Mouse (Mus musculus) hindbrain, embryonic 15.5 days (tissue): ENCODE results near the gene Ndufs7. TPM values are rescaled to one million over a fixed set of nuclear protein-coding genes. Genes with fewer than 3 reads are reported as not detected.

Source experiments
- ATAC-seq: fragments of 200-750 bp; cut with Nextera tagmentation; 2 replicates; pipeline ENCODE4 v1.8.0; 2017; ENCODE audit warnings: low read depth, moderate number of reproducible peaks, moderate TSS enrichment; ENCODE audit not compliant: low FRiP score
- H3K27ac ChIP-seq: fragments of 300-500 bp; sonication (generic); replicated peaks from 2 replicates; pipeline ENCODE4 v1.5.1; 2015; ENCODE audit warnings: mild to moderate bottlenecking, inconsistent platforms
- H3K27me3 ChIP-seq: fragments of 300-500 bp; sonication (generic); 2 replicates; pipeline ENCODE4 v1.6.1; 2015; ENCODE audit warnings: control low read depth, inconsistent platforms
- H3K36me3 ChIP-seq: fragments of 300-500 bp; sonication (generic); 2 replicates; pipeline ENCODE4 v1.6.1; 2015; ENCODE audit warnings: control low read depth, inconsistent platforms
- H3K4me1 ChIP-seq: fragments of 300-500 bp; sonication (generic); replicated peaks from 2 replicates; pipeline ENCODE4 v1.6.1; 2015; ENCODE audit warnings: control low read depth, inconsistent platforms
- H3K4me2 ChIP-seq: fragments of 300-500 bp; sonication (generic); 2 replicates; pipeline ENCODE4 v1.6.1; 2015; ENCODE audit warnings: moderate library complexity, mild to moderate bottlenecking, inconsistent platforms
- H3K4me3 ChIP-seq: fragments of 300-500 bp; sonication (generic); 2 replicates; pipeline ENCODE4 v1.5.1; 2015; ENCODE audit warnings: mild to moderate bottlenecking, inconsistent platforms
- H3K9ac ChIP-seq: fragments of 300-500 bp; sonication (generic); 2 replicates; pipeline ENCODE4 v1.6.1; 2015; ENCODE audit warnings: inconsistent platforms
- H3K9me3 ChIP-seq: fragments of 300-500 bp; sonication (generic); 2 replicates; pipeline ENCODE4 v1.6.1; 2016; ENCODE audit warnings: control low read depth, inconsistent platforms
- WGBS: fragments of 180-500 bp; shearing (Covaris S2); methylation state at CpG from one replicate; pipeline ENCODE4 v1.1.7; 2015; 5-methylcytosine and 5-hydroxymethylcytosine counted together
- microRNA-seq: library from miRNA; unstranded; fragments of <30 nt; microRNA quantifications from one replicate; pipeline ENCODE4, GENCODE M21; 2016
- polyA plus RNA-seq: library from polyadenylated mRNA; unstranded; fragments of >200 nt; fragmentation: Nextera tagmentation; extraction: Ambion mirVana; gene quantifications from 2 replicates; pipeline ENCODE4 v1.2.1, GENCODE M21; 2015

Gene Ndufs7
- polyA plus RNA-seq, 1 experiment from 2014 or later: 311 TPM

GRCm38 (mm10) chr10:80299824-80300223, 50.9 kb downstream of the Ndufs7 start:
- H3K4me2 ChIP-seq: peak overlapping the region; percentile 86
- H3K27ac ChIP-seq: peak overlapping the region; percentile 98
- H3K4me1 ChIP-seq: peaks cover 88% of the 10 kb centered on the region
- peak overlapping the region; percentile 66 for H3K4me3 ChIP-seq
- no peak for ATAC-seq
- H3K9ac ChIP-seq: peak overlapping the region; percentile 91
- H3K9me3 ChIP-seq: no peaks in the 10 kb centered on the region
- no peaks in the 10 kb centered on the region for H3K27me3 ChIP-seq
- H3K36me3 ChIP-seq: peaks cover 13% of the 10 kb centered on the region
- 36% methylated on average over 10 of the region's 10 CpGs for WGBS

GRCm38 (mm10) chr10:80300672-80301181, 51.8 kb downstream of the Ndufs7 start:
- peaks cover 87% of the 10 kb centered on the region for H3K4me1 ChIP-seq
- peak overlapping the region; percentile 86 for H3K4me2 ChIP-seq
- peak overlapping the region; percentile 91 for H3K9ac ChIP-seq
- H3K27ac ChIP-seq: peak overlapping the region; percentile 98
- peaks cover 18% of the 10 kb centered on the region for H3K36me3 ChIP-seq
- no peaks in the 10 kb centered on the region for H3K9me3 ChIP-seq
- peak; percentile 82 for ATAC-seq
- H3K4me3 ChIP-seq: peak overlapping the region; percentile 66
- WGBS: 7% methylated on average over 11 of the region's 11 CpGs
- no peaks in the 10 kb centered on the region for H3K27me3 ChIP-seq

DNA sequence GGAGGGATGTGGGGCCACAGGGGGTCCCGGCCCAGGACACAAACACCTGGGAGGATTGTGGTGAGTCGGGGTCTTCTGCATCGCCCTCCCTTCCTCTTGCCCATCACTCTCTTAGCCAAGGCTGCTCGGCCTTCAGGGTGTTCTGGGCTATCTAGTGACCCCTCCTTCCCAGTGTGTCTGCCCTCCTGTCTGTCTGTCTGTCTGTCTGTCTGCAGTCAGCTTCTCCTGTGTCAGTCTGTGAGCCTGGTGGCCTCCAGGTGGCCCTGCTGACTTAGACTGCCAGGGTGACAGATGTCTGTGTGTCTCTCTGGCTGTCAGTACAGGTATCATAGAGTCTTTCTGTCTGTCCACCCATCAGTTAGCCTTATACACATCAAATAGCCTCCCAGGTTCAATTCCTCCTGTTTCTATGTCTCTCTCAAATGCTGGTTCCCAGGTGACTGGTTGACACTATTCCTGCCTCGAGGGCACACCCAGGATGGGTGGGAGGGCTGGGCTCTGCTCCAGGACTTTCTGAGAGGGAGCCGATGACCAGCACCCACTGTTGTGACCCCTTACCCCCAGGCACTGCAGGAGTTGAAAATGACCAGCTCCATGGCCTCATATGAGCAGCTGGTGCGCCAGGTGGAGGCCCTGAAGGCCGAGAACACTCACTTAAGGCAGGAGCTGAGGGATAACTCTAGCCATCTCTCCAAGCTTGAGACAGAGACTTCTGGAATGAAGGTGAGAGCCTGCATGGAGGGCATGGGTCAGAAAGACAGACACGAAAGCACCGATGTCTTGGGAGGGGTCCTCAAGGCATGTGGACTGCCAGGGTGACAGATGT, 52.5 kb downstream of the Ndufs7 start:
- peak overlapping the region; percentile 91 for H3K9ac ChIP-seq
- H3K4me2 ChIP-seq: peak overlapping the region; percentile 86
- 40% methylated on average over 10 of the region's 10 CpGs for WGBS
- H3K4me3 ChIP-seq: peak overlapping the region; percentile 66
- ATAC-seq: no peak
- no peaks in the 10 kb centered on the region for H3K27me3 ChIP-seq
- H3K4me1 ChIP-seq: peaks cover 88% of the 10 kb centered on the region
- peaks cover 26% of the 10 kb centered on the region for H3K36me3 ChIP-seq
- no peaks in the 10 kb centered on the region for H3K9me3 ChIP-seq
- H3K27ac ChIP-seq: peak overlapping the region; percentile 98

DNA sequence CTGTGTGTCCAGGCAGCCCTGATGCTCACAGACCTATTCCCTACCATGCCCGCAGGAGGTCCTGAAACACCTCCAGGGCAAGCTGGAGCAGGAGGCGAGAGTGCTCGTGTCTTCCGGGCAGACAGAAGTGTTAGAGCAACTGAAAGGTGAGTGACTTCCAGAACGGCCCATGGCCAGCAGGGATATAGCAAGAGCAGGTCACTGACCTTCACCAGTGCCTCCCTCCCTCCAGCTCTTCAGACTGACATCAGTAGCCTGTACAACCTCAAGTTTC, 53.1 kb downstream of the Ndufs7 start:
- Histone ChIP-seq H3K4me2 (peak overlapping the region; percentile 86), H3K4me3 (peak overlapping the region; percentile 66), H3K27ac (peak overlapping the region; percentile 98), H3K9me3 (no peaks in the 10 kb centered on the region), H3K4me1 (peaks cover 85% of the 10 kb centered on the region), H3K27me3 (no peaks in the 10 kb centered on the region), H3K36me3 (peaks cover 31% of the 10 kb centered on the region), H3K9ac (peak overlapping the region; percentile 91)
- 44% methylated on average over 5 of the region's 5 CpGs for WGBS
- no peak for ATAC-seq

- Histone ChIP-seq H3K4me2 (peak overlapping the region; percentile 86), H3K27me3 (no peaks in the 10 kb centered on the region), H3K9ac (peak overlapping the region; percentile 91), H3K36me3 (peaks cover 36% of the 10 kb centered on the region), H3K9me3 (no peaks in the 10 kb centered on the region), H3K4me3 (peak overlapping the region; percentile 66), H3K4me1 (peaks cover 80% of the 10 kb centered on the region), H3K27ac (peak overlapping the region; percentile 98)
- 4% methylated on average over 9 of the region's 9 CpGs for WGBS
- peak; percentile 9; the same call in 1 of the 2 replicates for ATAC-seq
These were observed 53.6 kb downstream of the Ndufs7 start for GRCm38 (mm10) chr10:80302471-80302881.

- Histone ChIP-seq H3K9ac (no peak overlapping the region), H3K27ac (no peak overlapping the region), H3K4me3 (no peak overlapping the region), H3K9me3 (no peaks in the 10 kb centered on the region), H3K4me1 (peaks cover 67% of the 10 kb centered on the region), H3K36me3 (peaks cover 56% of the 10 kb centered on the region), H3K27me3 (no peaks in the 10 kb centered on the region), H3K4me2 (peak overlapping the region; percentile 36)
- 34% methylated on average over 12 of the region's 12 CpGs for WGBS
- ATAC-seq: no peak
These were observed 55.5 kb downstream of the Ndufs7 start for GRCm38 (mm10) chr10:80304458-80304857.

DNA sequence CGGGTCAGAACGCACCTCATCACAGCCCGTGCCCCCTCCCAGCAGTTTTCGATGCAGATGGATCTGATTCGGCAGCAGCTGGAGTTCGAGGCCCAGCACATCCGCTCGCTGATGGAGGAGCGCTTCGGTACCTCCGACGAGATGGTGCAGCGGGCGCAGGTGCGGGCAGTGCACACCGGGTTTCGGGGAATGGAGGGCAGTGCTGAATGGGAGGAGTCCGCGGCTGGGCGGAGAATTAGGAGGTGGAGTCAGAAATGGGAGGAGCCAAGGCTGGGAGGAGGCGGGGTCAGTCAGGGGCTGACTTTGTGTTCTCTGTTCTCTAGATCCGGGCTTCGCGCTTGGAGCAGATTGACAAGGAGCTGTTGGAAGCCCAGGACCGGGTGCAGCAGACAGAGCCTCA, 55.9 kb downstream of the Ndufs7 start:
- no peak overlapping the region for H3K4me3 ChIP-seq
- H3K27ac ChIP-seq: no peak overlapping the region
- H3K36me3 ChIP-seq: peaks cover 58% of the 10 kb centered on the region
- no peaks in the 10 kb centered on the region for H3K9me3 ChIP-seq
- ATAC-seq: no peak
- H3K4me2 ChIP-seq: peak overlapping the region; percentile 36
- H3K9ac ChIP-seq: no peak overlapping the region
- no peaks in the 10 kb centered on the region for H3K27me3 ChIP-seq
- 23% methylated on average over 25 of the region's 25 CpGs for WGBS
- peaks cover 63% of the 10 kb centered on the region for H3K4me1 ChIP-seq

Small RNA genes within 50 kb of the gene (microRNA-seq; reads per million reads assigned to microRNA genes)
- 0.65 reads per million for gene Mir6911

Other genes starting within 250 kb of the Ndufs7 start
- 2.3 and 2.5 TPM in 2 replicates for gene Arhgap45, start 232.5 kb upstream of the Ndufs7 start, polyA plus RNA-seq
- gene Polr2e, start 209.3 kb upstream of the Ndufs7 start, polyA plus RNA-seq: 141 and 145 TPM in 2 replicates
- gene Gpx4, start 202.0 kb upstream of the Ndufs7 start, polyA plus RNA-seq: 583 and 596 TPM in 2 replicates
- 12.6 and 12.9 TPM in 2 replicates for gene Sbno2, start 143.6 kb upstream of the Ndufs7 start, polyA plus RNA-seq
- gene Stk11, start 133.3 kb upstream of the Ndufs7 start, polyA plus RNA-seq: 18.6 and 20.0 TPM in 2 replicates
- gene Atp5d, start 110.5 kb upstream of the Ndufs7 start, polyA plus RNA-seq: 503 and 517 TPM in 2 replicates
- gene Cbarp, start 108.3 kb upstream of the Ndufs7 start, polyA plus RNA-seq: 61.4 and 71.3 TPM in 2 replicates
- gene Midn, start 100.8 kb upstream of the Ndufs7 start, polyA plus RNA-seq: 22.6 and 26.0 TPM in 2 replicates
- 295 and 319 TPM in 2 replicates for gene Cirbp, start 83.1 kb upstream of the Ndufs7 start, polyA plus RNA-seq
- 10.1 and 12.7 TPM in 2 replicates for gene 1600002K03Rik, start 76.2 kb upstream of the Ndufs7 start, polyA plus RNA-seq
- 29.1 and 33.6 TPM in 2 replicates for gene Efna2, start 69.6 kb upstream of the Ndufs7 start, polyA plus RNA-seq
- 36.5 and 38.6 TPM in 2 replicates for gene Mum1, start 22.7 kb upstream of the Ndufs7 start, polyA plus RNA-seq
- 24.6 and 28.1 TPM in 2 replicates for gene Gamt, start 11.9 kb downstream of the Ndufs7 start, polyA plus RNA-seq
- gene Dazap1, start 12.4 kb downstream of the Ndufs7 start, polyA plus RNA-seq: 46.9 and 51.3 TPM in 2 replicates
- gene Rps15, start 43.3 kb downstream of the Ndufs7 start, polyA plus RNA-seq: 551 and 587 TPM in 2 replicates
- gene Apc2, start 46.9 kb downstream of the Ndufs7 start, polyA plus RNA-seq: 175 and 181 TPM in 2 replicates
- 29.8 and 30.1 TPM in 2 replicates for gene 2310011J03Rik, start 71.4 kb downstream of the Ndufs7 start, polyA plus RNA-seq
- gene Pcsk4, start 80.4 kb downstream of the Ndufs7 start, polyA plus RNA-seq: 6.1 and 6.7 TPM in 2 replicates
- 5.7 and 7.1 TPM in 2 replicates for gene Reep6, start 80.8 kb downstream of the Ndufs7 start, polyA plus RNA-seq
- gene Adamtsl5, start 99.3 kb downstream of the Ndufs7 start, polyA plus RNA-seq: 0.76 and 1.2 TPM in 2 replicates
- gene Plk5, start 107.3 kb downstream of the Ndufs7 start, polyA plus RNA-seq: 6.1 and 6.4 TPM in 2 replicates
- 18.9 and 19.2 TPM in 2 replicates for gene Mex3d, start 138.5 kb downstream of the Ndufs7 start, polyA plus RNA-seq
- 213 and 229 TPM in 2 replicates for gene Mbd3, start 150.4 kb downstream of the Ndufs7 start, polyA plus RNA-seq
- gene Uqcr11, start 157.7 kb downstream of the Ndufs7 start, polyA plus RNA-seq: 711 and 737 TPM in 2 replicates
- gene Tcf3, start 184.5 kb downstream of the Ndufs7 start, polyA plus RNA-seq: 52.5 and 54.7 TPM in 2 replicates
- gene Onecut3, start 245.7 kb downstream of the Ndufs7 start, polyA plus RNA-seq: 1.6 and 1.7 TPM in 2 replicates